Mouse (Mus musculus): ENCODE results near the gene Skil. TPM values are rescaled to one million over a fixed set of nuclear protein-coding genes. Genes with fewer than 3 reads are reported as not detected.

The Skil gene
- polyA plus RNA-seq, 1 experiment from 2014 or later: 60.1 TPM

- H3K27ac ChIP-seq (ENCODE audit: low read depth, low read length): no peak overlapping the region
- no peak overlapping the region for H3K4me2 ChIP-seq (ENCODE audit: low read depth)
- H3K36me3 ChIP-seq (ENCODE audit: control insufficient read depth, insufficient read depth, low read length): no peaks in the 10 kb centered on the region
- no peak overlapping the region for H3K4me3 ChIP-seq (ENCODE audit: low read depth, low read length)
- 87% methylated on average over 6 of the region's 6 CpGs for WGBS
- H3K9me3 ChIP-seq (ENCODE audit: control insufficient read depth, low read length): no peaks in the 10 kb centered on the region
- no peaks in the 10 kb centered on the region for H3K4me1 ChIP-seq (ENCODE audit: control insufficient read depth, insufficient read depth, low read length)
- H3K27me3 ChIP-seq (ENCODE audit: control insufficient read depth, insufficient read depth, low read length): no peaks in the 10 kb centered on the region
- ATAC-seq (ENCODE audit: insufficient read depth, low FRiP score, low TSS enrichment) (no peak), DNase-seq (ENCODE audit: low spot score) (no peak)
- no peak overlapping the region for H3K9ac ChIP-seq (ENCODE audit: low read length)
These were observed 17.7 kb upstream of the Skil start for GRCm38 (mm10) chr3:31077068-31077703.

- no peak overlapping the region for H3K9ac ChIP-seq (ENCODE audit: low read length)
- no peaks in the 10 kb centered on the region for H3K9me3 ChIP-seq (ENCODE audit: control insufficient read depth, low read length)
- H3K4me2 ChIP-seq (ENCODE audit: low read depth): no peak overlapping the region
- DNase-seq (ENCODE audit: low spot score) (no peak), ATAC-seq (ENCODE audit: insufficient read depth, low FRiP score, low TSS enrichment) (no peak)
- H3K27ac ChIP-seq (ENCODE audit: low read depth, low read length): no peak overlapping the region
- no peak overlapping the region for H3K4me3 ChIP-seq (ENCODE audit: low read depth, low read length)
- H3K36me3 ChIP-seq (ENCODE audit: control insufficient read depth, insufficient read depth, low read length): no peaks in the 10 kb centered on the region
- no peaks in the 10 kb centered on the region for H3K4me1 ChIP-seq (ENCODE audit: control insufficient read depth, insufficient read depth, low read length)
- WGBS: 82% methylated on average over 10 of the region's 10 CpGs
- no peaks in the 10 kb centered on the region for H3K27me3 ChIP-seq (ENCODE audit: control insufficient read depth, insufficient read depth, low read length)
These were observed 15.4 kb upstream of the Skil start for GRCm38 (mm10) chr3:31079450-31079849.

GRCm38 (mm10) chr3:31080791-31081502 lies 13.9 kb upstream of the Skil start:
- no peaks in the 10 kb centered on the region for H3K9me3 ChIP-seq (ENCODE audit: control insufficient read depth, low read length)
- H3K36me3 ChIP-seq (ENCODE audit: control insufficient read depth, insufficient read depth, low read length): no peaks in the 10 kb centered on the region
- H3K4me1 ChIP-seq (ENCODE audit: control insufficient read depth, insufficient read depth, low read length): no peaks in the 10 kb centered on the region
- H3K4me3 ChIP-seq (ENCODE audit: low read depth, low read length): no peak overlapping the region
- H3K9ac ChIP-seq (ENCODE audit: low read length): no peak overlapping the region
- ATAC-seq (ENCODE audit: insufficient read depth, low FRiP score, low TSS enrichment) (no peak), DNase-seq (ENCODE audit: low spot score) (no peak)
- WGBS: 85% methylated on average over 10 of the region's 10 CpGs
- no peak overlapping the region for H3K27ac ChIP-seq (ENCODE audit: low read depth, low read length)
- no peak overlapping the region for H3K4me2 ChIP-seq (ENCODE audit: low read depth)
- H3K27me3 ChIP-seq (ENCODE audit: control insufficient read depth, insufficient read depth, low read length): no peaks in the 10 kb centered on the region

GRCm38 (mm10) chr3:31082838-31083506 lies 11.9 kb upstream of the Skil start:
- ATAC-seq (ENCODE audit: insufficient read depth, low FRiP score, low TSS enrichment) (no peak), DNase-seq (ENCODE audit: low spot score) (no peak)
- Histone ChIP-seq H3K4me1 (ENCODE audit: control insufficient read depth, insufficient read depth, low read length) (no peaks in the 10 kb centered on the region), H3K4me2 (ENCODE audit: low read depth) (no peak overlapping the region), H3K9me3 (ENCODE audit: control insufficient read depth, low read length) (no peaks in the 10 kb centered on the region), H3K9ac (ENCODE audit: low read length) (no peak overlapping the region), H3K4me3 (ENCODE audit: low read depth, low read length) (no peak overlapping the region), H3K36me3 (ENCODE audit: control insufficient read depth, insufficient read depth, low read length) (no peaks in the 10 kb centered on the region), H3K27ac (ENCODE audit: low read depth, low read length) (no peak overlapping the region), H3K27me3 (ENCODE audit: control insufficient read depth, insufficient read depth, low read length) (no peaks in the 10 kb centered on the region)
- WGBS: 90% methylated on average over 11 of the region's 13 CpGs

- Histone ChIP-seq H3K9me3 (ENCODE audit: control insufficient read depth, low read length) (no peaks in the 10 kb centered on the region), H3K4me1 (ENCODE audit: control insufficient read depth, insufficient read depth, low read length) (no peaks in the 10 kb centered on the region), H3K27ac (ENCODE audit: low read depth, low read length) (no peak overlapping the region), H3K36me3 (ENCODE audit: control insufficient read depth, insufficient read depth, low read length) (no peaks in the 10 kb centered on the region), H3K27me3 (ENCODE audit: control insufficient read depth, insufficient read depth, low read length) (no peaks in the 10 kb centered on the region), H3K4me3 (ENCODE audit: low read depth, low read length) (no peak overlapping the region), H3K4me2 (ENCODE audit: low read depth) (no peak overlapping the region), H3K9ac (ENCODE audit: low read length) (no peak overlapping the region)
- WGBS: 72% methylated on average over 12 of the region's 12 CpGs
- ATAC-seq (ENCODE audit: insufficient read depth, low FRiP score, low TSS enrichment) (no peak), DNase-seq (ENCODE audit: low spot score) (no peak)
These were observed 11.2 kb upstream of the Skil start for GRCm38 (mm10) chr3:31083507-31084245.

GRCm38 (mm10) chr3:31085000-31085399 lies 9.9 kb upstream of the Skil start:
- no peaks in the 10 kb centered on the region for H3K4me1 ChIP-seq (ENCODE audit: control insufficient read depth, insufficient read depth, low read length)
- 82% methylated on average over 3 of the region's 3 CpGs for WGBS
- no peak overlapping the region for H3K4me2 ChIP-seq (ENCODE audit: low read depth)
- H3K27me3 ChIP-seq (ENCODE audit: control insufficient read depth, insufficient read depth, low read length): no peaks in the 10 kb centered on the region
- no peak overlapping the region for H3K4me3 ChIP-seq (ENCODE audit: low read depth, low read length)
- no peak overlapping the region for H3K9ac ChIP-seq (ENCODE audit: low read length)
- no peak for DNase-seq (ENCODE audit: low spot score)
- H3K27ac ChIP-seq (ENCODE audit: low read depth, low read length): no peak overlapping the region
- ATAC-seq (ENCODE audit: insufficient read depth, low FRiP score, low TSS enrichment): no peak
- no peaks in the 10 kb centered on the region for H3K36me3 ChIP-seq (ENCODE audit: control insufficient read depth, insufficient read depth, low read length)
- no peaks in the 10 kb centered on the region for H3K9me3 ChIP-seq (ENCODE audit: control insufficient read depth, low read length)

- Histone ChIP-seq H3K4me1 (ENCODE audit: control insufficient read depth, insufficient read depth, low read length) (peaks cover 3% of the 10 kb centered on the region; the same call in 1 of the 2 replicates), H3K36me3 (ENCODE audit: control insufficient read depth, insufficient read depth, low read length) (no peaks in the 10 kb centered on the region), H3K9ac (ENCODE audit: low read length) (no peak overlapping the region), H3K9me3 (ENCODE audit: control insufficient read depth, low read length) (no peaks in the 10 kb centered on the region), H3K27me3 (ENCODE audit: control insufficient read depth, insufficient read depth, low read length) (no peaks in the 10 kb centered on the region), H3K4me3 (ENCODE audit: low read depth, low read length) (no peak overlapping the region), H3K27ac (ENCODE audit: low read depth, low read length) (no peak overlapping the region), H3K4me2 (ENCODE audit: low read depth) (no peak overlapping the region)
- ATAC-seq (ENCODE audit: insufficient read depth, low FRiP score, low TSS enrichment): no peak
- no peak for DNase-seq (ENCODE audit: low spot score)
- 41% methylated on average over 10 of the region's 10 CpGs for WGBS
These were observed 5.8 kb upstream of the Skil start for GRCm38 (mm10) chr3:31088789-31089775.

- Histone ChIP-seq H3K9me3 (ENCODE audit: control insufficient read depth, low read length) (no peaks in the 10 kb centered on the region), H3K36me3 (ENCODE audit: control insufficient read depth, insufficient read depth, low read length) (no peaks in the 10 kb centered on the region), H3K4me3 (ENCODE audit: low read depth, low read length) (no peak overlapping the region), H3K4me1 (ENCODE audit: control insufficient read depth, insufficient read depth, low read length) (peaks cover 3% of the 10 kb centered on the region; the same call in 1 of the 2 replicates), H3K27me3 (ENCODE audit: control insufficient read depth, insufficient read depth, low read length) (no peaks in the 10 kb centered on the region), H3K4me2 (ENCODE audit: low read depth) (no peak overlapping the region), H3K9ac (ENCODE audit: low read length) (no peak overlapping the region), H3K27ac (ENCODE audit: low read depth, low read length) (no peak overlapping the region)
- DNase-seq (ENCODE audit: low spot score): no peak
- ATAC-seq (ENCODE audit: insufficient read depth, low FRiP score, low TSS enrichment): no peak
- 71% methylated on average over 7 of the region's 7 CpGs for WGBS
These were observed 4.9 kb upstream of the Skil start for GRCm38 (mm10) chr3:31089956-31090355.
